Comparison of ENCODE assay signal across 8 mouse cellular contexts in genomic region chr7:134725551-134726529, GRCm38 (mm10). TPM values are rescaled to one million over a fixed set of nuclear protein-coding genes. Genes with fewer than 3 reads are reported as not detected.
DNase-seq lines count a peak whose midpoint lies in the region; ATAC-seq and TF ChIP-seq lines count a peak whose summit lies in the region.

No protein-coding gene starts in this region.

- H3K4me2 ChIP-seq in hindbrain, embryonic 13.5 days: peak overlapping the region; percentile 30
- H3K4me2 ChIP-seq in lung, embryonic 16.5 days (ENCODE audit: low read depth, low read length): no peak overlapping the region; the same call in 1 of the 2 replicates
- H3K4me2 ChIP-seq in stomach, embryonic 16.5 days (ENCODE audit: low read depth, low read length): no peak overlapping the region
- no peak overlapping the region for H3K4me2 ChIP-seq in liver, postnatal 0 days (ENCODE audit: low read depth, low read length)

- H3K36me3 ChIP-seq in hindbrain, embryonic 13.5 days: no peaks in the 10 kb centered on the region
- peaks cover 5% of the 10 kb centered on the region; the same call in 1 of the 2 replicates for H3K36me3 ChIP-seq in lung, embryonic 16.5 days (ENCODE audit: control insufficient read depth, insufficient read depth, low read length)
- no peaks in the 10 kb centered on the region for H3K36me3 ChIP-seq in stomach, embryonic 16.5 days (ENCODE audit: control insufficient read depth, insufficient read depth, low read length)
- H3K36me3 ChIP-seq in liver, postnatal 0 days (replicated peaks; ENCODE audit: insufficient read depth, low read length): no peaks in the 10 kb centered on the region
- H3K36me3 ChIP-seq in thymus, adult 2 months (ENCODE audit: control insufficient read depth, insufficient read depth, low read length): no peaks in the 10 kb centered on the region

- no peak for TF ChIP-seq POLR2A in thymus, adult 2 months (IDR thresholded peaks at IDR 0.05; ENCODE audit: control insufficient read depth, extremely low read depth, insufficient read depth, low read length, poor library complexity)

- H3K4me3 ChIP-seq in hindbrain, embryonic 13.5 days: no peak overlapping the region
- H3K4me3 ChIP-seq in lung, embryonic 16.5 days (ENCODE audit: low read length): no peak overlapping the region
- H3K4me3 ChIP-seq in stomach, embryonic 16.5 days (replicated peaks; ENCODE audit: low read length): no peak overlapping the region
- H3K4me3 ChIP-seq in liver, postnatal 0 days (ENCODE audit: low read depth, low read length): no peak overlapping the region
- H3K4me3 ChIP-seq in thymus, adult 2 months (ENCODE audit: control insufficient read depth, insufficient read depth, low read length): no peak overlapping the region

- peaks cover 5% of the 10 kb centered on the region; the same call in 1 of the 2 replicates for H3K27me3 ChIP-seq in hindbrain, embryonic 13.5 days
- no peaks in the 10 kb centered on the region for H3K27me3 ChIP-seq in lung, embryonic 16.5 days (ENCODE audit: control insufficient read depth, insufficient read depth, low read depth, low read length)
- no peaks in the 10 kb centered on the region for H3K27me3 ChIP-seq in stomach, embryonic 16.5 days (ENCODE audit: control insufficient read depth, insufficient read depth, low read length)
- no peaks in the 10 kb centered on the region for H3K27me3 ChIP-seq in liver, postnatal 0 days (ENCODE audit: insufficient read depth, low read length)
- H3K27me3 ChIP-seq in thymus, adult 2 months (ENCODE audit: control insufficient read depth, insufficient read depth, low read length): no peaks in the 10 kb centered on the region

- DNase-seq in left cerebral cortex, adult 18-20 months (ENCODE audit: low spot score in 2 of 2): peak; percentile 12 to 19
- no peak for DNase-seq in left cerebral cortex, adult 11 months (ENCODE audit: low spot score)
- DNase-seq in liver, postnatal 0 days: no peak
- no peak for DNase-seq in thymus, adult 2 months
- DNase-seq in gastrocnemius, postnatal 25 days: no peak

- no peak for ATAC-seq in hindbrain, embryonic 13.5 days (ENCODE audit: low FRiP score)
- ATAC-seq in lung, embryonic 16.5 days (ENCODE audit: low read depth): peak; percentile 93
- no peak for ATAC-seq in stomach, embryonic 16.5 days (ENCODE audit: insufficient read depth, low FRiP score)
- ATAC-seq in liver, postnatal 0 days: no peak

- peaks cover 20% of the 10 kb centered on the region for H3K4me1 ChIP-seq in hindbrain, embryonic 13.5 days (replicated peaks)
- peaks cover 16% of the 10 kb centered on the region for H3K4me1 ChIP-seq in lung, embryonic 16.5 days (replicated peaks; ENCODE audit: control insufficient read depth, insufficient read depth, low read length)
- H3K4me1 ChIP-seq in stomach, embryonic 16.5 days (ENCODE audit: control insufficient read depth, insufficient read depth, low read length): peaks cover 21% of the 10 kb centered on the region; the same call in 1 of the 2 replicates
- no peaks in the 10 kb centered on the region for H3K4me1 ChIP-seq in liver, postnatal 0 days (ENCODE audit: insufficient read depth)
- H3K4me1 ChIP-seq in thymus, adult 2 months (replicated peaks; ENCODE audit: control insufficient read depth, insufficient read depth, low read length): no peaks in the 10 kb centered on the region

- no peak for TF ChIP-seq CTCF in liver, postnatal 0 days (IDR thresholded peaks at IDR 0.05; ENCODE audit: low read depth)
- TF ChIP-seq CTCF in thymus, adult 2 months (IDR thresholded peaks at IDR 0.05; ENCODE audit: borderline replicate concordance, control insufficient read depth, extremely low read depth, insufficient read depth, low read length, poor library complexity): no peak

- H3K27ac ChIP-seq in hindbrain, embryonic 13.5 days: no peak overlapping the region
- peak overlapping the region; percentile 77 for H3K27ac ChIP-seq in lung, embryonic 16.5 days (ENCODE audit: low read length)
- peak overlapping the region; percentile 12; the same call in 1 of the 2 replicates for H3K27ac ChIP-seq in stomach, embryonic 16.5 days (ENCODE audit: low read length)
- no peak overlapping the region for H3K27ac ChIP-seq in liver, postnatal 0 days (ENCODE audit: low read depth)
- H3K27ac ChIP-seq in thymus, adult 2 months (ENCODE audit: control insufficient read depth, insufficient read depth, low read length): no peak overlapping the region

- TF ChIP-seq EP300 in liver, postnatal 0 days (IDR thresholded peaks at IDR 0.05; ENCODE audit: low read depth): no peak

- no peak overlapping the region; the same call in 1 of the 2 replicates for H3K9ac ChIP-seq in hindbrain, embryonic 13.5 days
- H3K9ac ChIP-seq in lung, embryonic 16.5 days (ENCODE audit: low read length): no peak overlapping the region
- H3K9ac ChIP-seq in stomach, embryonic 16.5 days (ENCODE audit: low read length): no peak overlapping the region
- no peak overlapping the region for H3K9ac ChIP-seq in liver, postnatal 0 days (replicated peaks)

- 40% methylated on average over 11 of the region's 11 CpGs for WGBS in hindbrain, embryonic 13.5 days
- 32% methylated on average over 11 of the region's 11 CpGs for WGBS in lung, embryonic 16.5 days
- WGBS in stomach, embryonic 16.5 days: 41% methylated on average over 11 of the region's 11 CpGs
- WGBS in liver, postnatal 0 days (ENCODE audit: insufficient replicate concordance): 53% methylated on average over 11 of the region's 11 CpGs
- 88% methylated on average over 11 of the region's 11 CpGs for WGBS in thymus, adult 2 months

- no peaks in the 10 kb centered on the region for H3K9me3 ChIP-seq in hindbrain, embryonic 13.5 days
- no peaks in the 10 kb centered on the region for H3K9me3 ChIP-seq in lung, embryonic 16.5 days (ENCODE audit: control insufficient read depth, low read length)
- no peaks in the 10 kb centered on the region for H3K9me3 ChIP-seq in stomach, embryonic 16.5 days (replicated peaks; ENCODE audit: control insufficient read depth, low read length)
- H3K9me3 ChIP-seq in liver, postnatal 0 days (ENCODE audit: low read length): no peaks in the 10 kb centered on the region

RNA-seq across cellular contexts. Expression of gene Dock1, which starts 55.4 kb away (rescaled TPM):
- total RNA-seq in left cerebral cortex, adult 18-20 months (2021): 10 to 100 TPM; 21.3 TPM
- polyA plus RNA-seq in hindbrain, embryonic 13.5 days (2015; fragmentation: Nextera tagmentation; extraction: Ambion mirVana): 7.8 and 9.4 TPM in 2 replicates
- polyA plus RNA-seq in lung, embryonic 16.5 days (2015; fragmentation: Nextera tagmentation; extraction: Ambion mirVana): 40.0 and 44.5 TPM in 2 replicates
- 31.3 and 32.2 TPM in 2 replicates for polyA plus RNA-seq in stomach, embryonic 16.5 days (2015; fragmentation: Nextera tagmentation; extraction: Ambion mirVana)
- 3.0 and 3.2 TPM in 2 replicates for polyA plus RNA-seq in liver, postnatal 0 days (2015; fragmentation: Nextera tagmentation; extraction: Ambion mirVana)
- 2.8 and 3.2 TPM in 2 replicates for polyA plus RNA-seq in thymus, adult 2 months (2012; rRNA removed)
- total RNA-seq in gastrocnemius, postnatal 25 days (2021): 1 to 10 TPM; 8.3 to 9.4 TPM

Comparison
In these comparisons a context has a peak if more than half of its experiments do, and no peak if none do; other contexts are left out.
1. DNase-seq: peak in left cerebral cortex, adult 18-20 months (2 of 2); none in left cerebral cortex, adult 11 months (single experiment), liver, postnatal 0 days (single experiment), thymus, adult 2 months (single experiment) and gastrocnemius, postnatal 25 days (single experiment).
2. H3K27ac ChIP-seq: peak in lung, embryonic 16.5 days (single experiment) and stomach, embryonic 16.5 days (single experiment); none in hindbrain, embryonic 13.5 days (single experiment), liver, postnatal 0 days (single experiment) and thymus, adult 2 months (single experiment).